17 mouse cellular contexts compared by ENCODE assay signal in the genomic region with DNA sequence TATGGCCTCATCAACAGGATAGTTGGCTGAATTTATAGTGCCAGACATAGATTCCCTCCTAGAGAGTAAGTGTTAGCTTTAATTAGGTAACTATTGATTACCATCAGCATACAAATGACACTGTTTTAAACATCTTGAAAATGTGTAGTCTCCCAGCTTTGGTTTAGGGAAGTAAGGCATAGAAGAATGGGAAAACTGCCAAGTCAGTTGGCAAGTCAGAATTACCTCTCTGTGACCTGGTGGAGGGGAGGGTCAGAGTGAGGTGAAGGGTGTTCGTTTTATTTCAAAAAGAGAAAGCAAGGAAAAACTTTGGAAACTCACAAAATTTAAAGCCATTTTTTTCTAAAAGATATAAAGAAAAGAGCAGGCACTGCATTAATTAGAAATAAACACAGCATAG.
"Had no signal": no experiment of that assay in that cellular context is flagged by ENCODE, and none has a peak within 500 bp of the region (broad histone marks: within the 10 kb centered on the region; RNA-seq: fewer than 3 reads in every experiment).

No protein-coding gene starts in this region.

- H3K27me3 ChIP-seq: lung, embryonic 15.5 days; megakaryocyte, embryonic 14.5 days; midbrain, embryonic 13.5 days; midbrain, embryonic 15.5 days; neural tube, embryonic 12.5 days; stomach, embryonic 15.5 days had no signal

- H3K4me2 ChIP-seq: lung, embryonic 15.5 days; midbrain, embryonic 11.5 days; midbrain, embryonic 13.5 days; midbrain, embryonic 15.5 days; neural tube, embryonic 12.5 days; stomach, embryonic 15.5 days had no signal

- H3K4me3 ChIP-seq: lung, embryonic 15.5 days; megakaryocyte, embryonic 14.5 days; midbrain, embryonic 13.5 days; midbrain, embryonic 15.5 days; neural tube, embryonic 12.5 days; stomach, embryonic 15.5 days had no signal

- H3K9ac ChIP-seq: liver, postnatal 0 days; lung, embryonic 15.5 days; midbrain, embryonic 13.5 days; midbrain, embryonic 15.5 days; neural tube, embryonic 12.5 days; stomach, embryonic 15.5 days had no signal

- ATAC-seq: liver, postnatal 0 days; lung, postnatal 0 days; midbrain, embryonic 13.5 days; midbrain, embryonic 15.5 days had no signal

- H3K4me1 ChIP-seq: lung, embryonic 15.5 days; megakaryocyte, embryonic 14.5 days; midbrain, embryonic 13.5 days; midbrain, embryonic 15.5 days; neural tube, embryonic 12.5 days; stomach, embryonic 15.5 days had no signal

- H3K27ac ChIP-seq: lung, embryonic 15.5 days; macrophage; midbrain, embryonic 13.5 days; midbrain, embryonic 15.5 days; neural tube, embryonic 12.5 days; stomach, embryonic 15.5 days; stomach, postnatal 0 days had no signal

- H3K9me3 ChIP-seq: lung, embryonic 15.5 days; megakaryocyte, embryonic 14.5 days; midbrain, embryonic 13.5 days; midbrain, embryonic 15.5 days; neural tube, embryonic 12.5 days; stomach, embryonic 15.5 days had no signal

- H3K36me3 ChIP-seq: lung, embryonic 15.5 days; midbrain, embryonic 13.5 days; midbrain, embryonic 15.5 days; neural tube, embryonic 12.5 days; stomach, embryonic 15.5 days had no signal

- DNase-seq: liver, postnatal 0 days; lung, postnatal 14 days; lung, postnatal 36 days; right cerebral cortex, postnatal 14 days; thymus, adult 2 months; thymus, postnatal 25 days; thymus, postnatal 4 days had no signal
